Mouse (Mus musculus): ENCODE data around the gene Urb2. TPM values are rescaled to one million over a fixed set of nuclear protein-coding genes. Genes with fewer than 3 reads are reported as not detected.
"Not testable (repeated sequence)": the region's sequence is repeated elsewhere in the genome, so short reads cannot be mapped to it uniquely, and the experiment has no call there.

Gene Urb2
- polyA plus RNA-seq, 1 experiment from 2014 or later, result 4.3 TPM

- H3K9me3 ChIP-seq, result no peaks in the 10 kb centered on the region
- H3K9ac ChIP-seq, result no peak overlapping the region
- WGBS, result 70% methylated on average over 13 of the region's 13 CpGs
- H3K27ac ChIP-seq, result no peak overlapping the region
- H3K4me1 ChIP-seq, result peaks cover 7% of the 10 kb centered on the region; the same call in 1 of the 2 replicates
- ATAC-seq (ENCODE audit: borderline replicate concordance, extremely low read depth, low FRiP score, low TSS enrichment), result no peak
- H3K36me3 ChIP-seq, result no peaks in the 10 kb centered on the region; the same call in 1 of the 2 replicates
- H3K4me2 ChIP-seq, result no peak overlapping the region
- no peak overlapping the region for H3K4me3 ChIP-seq
- H3K27me3 ChIP-seq, result no peaks in the 10 kb centered on the region
These were observed 30.8 kb upstream of the Urb2 start for GRCm38 (mm10) chr8:123990277-123991049.

GRCm38 (mm10) chr8:123992587-123992986 is 28.7 kb upstream of the Urb2 start:
- no peak overlapping the region for H3K9ac ChIP-seq
- H3K27ac ChIP-seq, result no peak overlapping the region
- no peak for ATAC-seq (ENCODE audit: borderline replicate concordance, extremely low read depth, low FRiP score, low TSS enrichment)

GRCm38 (mm10) chr8:123993597-123993996 is 27.7 kb upstream of the Urb2 start:
- no peak overlapping the region for H3K4me2 ChIP-seq
- no peaks in the 10 kb centered on the region for H3K9me3 ChIP-seq
- no peaks in the 10 kb centered on the region for H3K27me3 ChIP-seq
- 0 out of 2 replicates have a peak, but pooled peaks have one; percentile 8 for ATAC-seq (ENCODE audit: borderline replicate concordance, extremely low read depth, low FRiP score, low TSS enrichment)
- H3K4me3 ChIP-seq, result no peak overlapping the region
- no peak overlapping the region for H3K9ac ChIP-seq
- WGBS, result 77% methylated on average over 5 of the region's 5 CpGs
- peak overlapping the region; percentile 34; the same call in 1 of the 2 replicates for H3K27ac ChIP-seq
- H3K36me3 ChIP-seq, result peaks cover 16% of the 10 kb centered on the region
- H3K4me1 ChIP-seq, result peaks cover 7% of the 10 kb centered on the region; the same call in 1 of the 2 replicates

More at GRCm38 (mm10) chr8:123992587-123992986, 28.7 kb upstream of the Urb2 start:
- Histone ChIP-seq H3K4me2 (no peak overlapping the region), H3K9me3 (no peaks in the 10 kb centered on the region), H3K27me3 (no peaks in the 10 kb centered on the region), H3K4me3 (no peak overlapping the region), H3K36me3 (peaks cover 10% of the 10 kb centered on the region), H3K4me1 (peaks cover 7% of the 10 kb centered on the region; the same call in 1 of the 2 replicates)
- WGBS, result 80% methylated on average over 8 of the region's 8 CpGs

GRCm38 (mm10) chr8:123993997-123994396 is 27.3 kb upstream of the Urb2 start:
- Histone ChIP-seq H3K9me3 (no peaks in the 10 kb centered on the region), H3K27me3 (no peaks in the 10 kb centered on the region), H3K4me2 (no peak overlapping the region), H3K4me3 (no peak overlapping the region), H3K9ac (no peak overlapping the region), H3K27ac (peak overlapping the region; percentile 34; the same call in 1 of the 2 replicates), H3K36me3 (peaks cover 20% of the 10 kb centered on the region), H3K4me1 (peaks cover 5% of the 10 kb centered on the region; the same call in 1 of the 2 replicates)
- WGBS, result 74% methylated on average over 3 of the region's 3 CpGs
- ATAC-seq (ENCODE audit: borderline replicate concordance, extremely low read depth, low FRiP score, low TSS enrichment), result peak; percentile 64

- 88% methylated on average over 2 of the region's 2 CpGs for WGBS
- H3K4me2 ChIP-seq, result no peak overlapping the region
- no peaks in the 10 kb centered on the region for H3K9me3 ChIP-seq
- H3K27ac ChIP-seq, result no peak overlapping the region
- H3K27me3 ChIP-seq, result no peaks in the 10 kb centered on the region
- H3K36me3 ChIP-seq, result peaks cover 63% of the 10 kb centered on the region
- H3K9ac ChIP-seq, result no peak overlapping the region
- H3K4me1 ChIP-seq, result no peaks in the 10 kb centered on the region
- no peak for ATAC-seq (ENCODE audit: borderline replicate concordance, extremely low read depth, low FRiP score, low TSS enrichment)
- H3K4me3 ChIP-seq, result no peak overlapping the region
These were observed 21.7 kb upstream of the Urb2 start for GRCm38 (mm10) chr8:123999568-123999967.

- no peak; the same call in 1 of the 2 replicates for ATAC-seq (ENCODE audit: borderline replicate concordance, extremely low read depth, low FRiP score, low TSS enrichment)
These were observed 18.7 kb upstream of the Urb2 start for GRCm38 (mm10) chr8:124002546-124003108.

GRCm38 (mm10) chr8:124007829-124008228 is 13.5 kb upstream of the Urb2 start:
- Histone ChIP-seq H3K27me3 (no peaks in the 10 kb centered on the region), H3K27ac (no peak overlapping the region), H3K4me2 (no peak overlapping the region), H3K9me3 (no peaks in the 10 kb centered on the region), H3K4me1 (no peaks in the 10 kb centered on the region), H3K9ac (no peak overlapping the region), H3K36me3 (peaks cover 66% of the 10 kb centered on the region), H3K4me3 (no peak overlapping the region)
- WGBS, result 73% methylated on average over 6 of the region's 6 CpGs
- no peak for ATAC-seq (ENCODE audit: borderline replicate concordance, extremely low read depth, low FRiP score, low TSS enrichment)

More at GRCm38 (mm10) chr8:124002546-124003108, 18.7 kb upstream of the Urb2 start:
- Histone ChIP-seq H3K4me1 (no peaks in the 10 kb centered on the region), H3K4me2 (no peak overlapping the region), H3K9ac (no peak overlapping the region), H3K27ac (no peak overlapping the region), H3K27me3 (no peaks in the 10 kb centered on the region), H3K4me3 (no peak overlapping the region), H3K9me3 (no peaks in the 10 kb centered on the region), H3K36me3 (peaks cover 83% of the 10 kb centered on the region)
- 88% methylated on average over 10 of the region's 10 CpGs for WGBS

- Histone ChIP-seq H3K4me1 (no peaks in the 10 kb centered on the region), H3K9me3 (no peaks in the 10 kb centered on the region), H3K27me3 (no peaks in the 10 kb centered on the region), H3K36me3 (peaks cover 32% of the 10 kb centered on the region), H3K9ac (no peak overlapping the region), H3K4me2 (no peak overlapping the region), H3K4me3 (no peak overlapping the region), H3K27ac (no peak overlapping the region)
- no peak for ATAC-seq (ENCODE audit: borderline replicate concordance, extremely low read depth, low FRiP score, low TSS enrichment)
- 71% methylated on average over 3 of the region's 3 CpGs for WGBS
These were observed 9.7 kb upstream of the Urb2 start for GRCm38 (mm10) chr8:124011580-124011979.

- Histone ChIP-seq H3K27ac (no peak overlapping the region), H3K4me1 (no peaks in the 10 kb centered on the region), H3K9ac (no peak overlapping the region), H3K36me3 (peaks cover 27% of the 10 kb centered on the region), H3K4me2 (no peak overlapping the region), H3K27me3 (no peaks in the 10 kb centered on the region), H3K4me3 (no peak overlapping the region), H3K9me3 (no peaks in the 10 kb centered on the region)
- WGBS, result 97% methylated on average over 3 of the region's 3 CpGs
- ATAC-seq (ENCODE audit: borderline replicate concordance, extremely low read depth, low FRiP score, low TSS enrichment), result no peak
These were observed 9.2 kb upstream of the Urb2 start for GRCm38 (mm10) chr8:124011989-124012586.

- H3K4me1 ChIP-seq; H3K4me3 ChIP-seq; H3K27ac ChIP-seq; ATAC-seq (ENCODE audit: borderline replicate concordance, extremely low read depth, low FRiP score, low TSS enrichment); H3K9me3 ChIP-seq; H3K9ac ChIP-seq; H3K4me2 ChIP-seq; H3K27me3 ChIP-seq; H3K36me3 ChIP-seq: not testable (repeated sequence)
- 84% methylated on average over 7 of the region's 7 CpGs for WGBS
These were observed 7.0 kb upstream of the Urb2 start for GRCm38 (mm10) chr8:124014299-124014698.

- Histone ChIP-seq H3K36me3 (0 out of 2 replicates have a peak, but pooled peaks cover 2% of the 10 kb centered on the region), H3K27me3 (no peaks in the 10 kb centered on the region), H3K4me3 (no peak overlapping the region), H3K4me2 (no peak overlapping the region), H3K9me3 (no peaks in the 10 kb centered on the region), H3K27ac (no peak overlapping the region), H3K9ac (no peak overlapping the region), H3K4me1 (peaks cover 12% of the 10 kb centered on the region)
- ATAC-seq (ENCODE audit: borderline replicate concordance, extremely low read depth, low FRiP score, low TSS enrichment), result no peak
- WGBS, result 58% methylated on average over 3 of the region's 3 CpGs
These were observed 6.6 kb upstream of the Urb2 start for GRCm38 (mm10) chr8:124014751-124015150.

GRCm38 (mm10) chr8:124019782-124020181 is 1.5 kb upstream of the Urb2 start:
- ATAC-seq (ENCODE audit: borderline replicate concordance, extremely low read depth, low FRiP score, low TSS enrichment), result no peak; the same call in 1 of the 2 replicates
- peaks cover 6% of the 10 kb centered on the region for H3K36me3 ChIP-seq
- peaks cover 36% of the 10 kb centered on the region for H3K4me1 ChIP-seq
- WGBS, result 17% methylated on average over 13 of the region's 13 CpGs
- peak overlapping the region; percentile 63 for H3K4me2 ChIP-seq
- peak overlapping the region; percentile 79 for H3K4me3 ChIP-seq
- no peak overlapping the region for H3K27ac ChIP-seq
- H3K9me3 ChIP-seq, result no peaks in the 10 kb centered on the region
- peak overlapping the region; percentile 68 for H3K9ac ChIP-seq
- H3K27me3 ChIP-seq, result no peaks in the 10 kb centered on the region

Measured in lung, embryonic 15.5 days (tissue).